Comparison of ENCODE assay signal across 9 mouse cellular contexts in genomic region chr3:57343837-57344607, GRCm38 (mm10). TPM values are rescaled to one million over a fixed set of nuclear protein-coding genes. Genes with fewer than 3 reads are reported as not detected.
A peak's percentile ranks its signal among the peaks of the same experiment; 100 is the strongest.
DNase-seq lines count a peak whose midpoint lies in the region; TF ChIP-seq lines count a peak whose summit lies in the region.
"Had no signal": no experiment of that assay in that cellular context is flagged by ENCODE, and none has a peak within 500 bp of the region (broad histone marks: within the 10 kb centered on the region; RNA-seq: fewer than 3 reads in every experiment).

No protein-coding gene starts in this region.

- H3K4me3 ChIP-seq in gastrocnemius, adult 2 months = no peak overlapping the region
- H3K4me3 ChIP-seq: midbrain, embryonic 12.5 days had no signal

- intact Hi-C loops in gastrocnemius, adult 2 months (cut with DNase I) = no loop called here
- intact Hi-C loops in left cerebral cortex, postnatal 25 days (cut with DNase I) = no loop called here

- DNase-seq in gastrocnemius, adult 2 months = no peak
- DNase-seq in gastrocnemius, postnatal 25 days = no peak
- DNase-seq in frontal cortex, adult 2 months (ENCODE audit: extremely low spot score in 1 of 2, low spot score in 1 of 2) = peak; percentile 62 to 65
- DNase-seq in left cerebral cortex, postnatal 25 days (ENCODE audit: low spot score in 2 of 2) = peak; percentile 47 to 85
- DNase-seq in lung, postnatal 4 days = peak; percentile 25 to 44
- no peak for DNase-seq in kidney, adult 9 months
- no peak for DNase-seq in cerebellum, postnatal 25 days
- DNase-seq in kidney, postnatal 10 days = no peak

- TF ChIP-seq CTCF in gastrocnemius, adult 2 months (IDR thresholded peaks at IDR 0.05) = no peak

- peak overlapping the region; percentile 16; the same call in 1 of the 2 replicates for H3K27ac ChIP-seq in gastrocnemius, adult 2 months
- H3K27ac ChIP-seq: midbrain, embryonic 12.5 days had no signal

RNA-seq across cellular contexts. Expression of gene Tm4sf1, which starts 42.2 kb away (rescaled TPM):
- 10 to 100 TPM; 15.6 to 20.9 TPM for total RNA-seq in gastrocnemius, adult 2 months (2021)
- total RNA-seq in gastrocnemius, postnatal 25 days (2021) = 10 to 100 TPM; 20.5 to 22.9 TPM
- polyA plus RNA-seq in frontal cortex, adult 2 months (2012; rRNA removed) = 34.1 and 34.5 TPM in 2 replicates
- 10 to 100 TPM; 10.5 to 16.9 TPM for total RNA-seq in left cerebral cortex, postnatal 25 days (2021)

Comparison
In these comparisons a context has a peak if more than half of its experiments do, and no peak if none do; other contexts are left out.
1. DNase-seq: peak in frontal cortex, adult 2 months (2 of 2), left cerebral cortex, postnatal 25 days (2 of 2) and lung, postnatal 4 days (2 of 2); none in gastrocnemius, adult 2 months (single experiment), gastrocnemius, postnatal 25 days (single experiment), kidney, adult 9 months (single experiment), cerebellum, postnatal 25 days (0 of 2) and kidney, postnatal 10 days (single experiment).